Mouse (Mus musculus): Measurements from ENCODE around the gene Thrap3. TPM values are rescaled to one million over a fixed set of nuclear protein-coding genes. Genes with fewer than 3 reads are reported as not detected.
"Not testable (repeated sequence)": the region's sequence is repeated elsewhere in the genome, so short reads cannot be mapped to it uniquely, and the experiment has no call there.

The Thrap3 gene
- polyA plus RNA-seq, 1 experiment from 2014 or later: 345 TPM

DNA sequence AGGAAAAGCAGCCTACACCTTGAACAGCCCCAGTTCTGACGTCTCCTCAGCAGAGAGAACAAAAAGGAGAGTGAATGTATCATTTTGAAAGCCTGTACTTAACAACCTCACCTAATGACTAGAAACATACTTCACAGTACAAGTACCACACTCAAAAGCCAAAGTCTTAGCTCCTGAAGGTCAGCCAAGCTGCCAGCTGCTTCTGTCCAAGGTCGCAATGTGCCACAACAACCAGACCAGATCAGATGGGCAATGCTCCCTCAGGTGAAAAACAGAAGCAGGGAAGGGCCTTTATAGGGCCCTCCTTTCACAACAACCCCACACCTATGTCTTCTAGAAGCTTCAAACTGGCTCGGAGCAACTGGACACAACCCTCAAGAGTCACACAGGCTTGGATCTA is 36.5 kb downstream of the Thrap3 start:
- H3K36me3 ChIP-seq (ENCODE audit: inconsistent target): peaks cover 43% of the 10 kb centered on the region
- no peak overlapping the region for H3K27ac ChIP-seq
- no peaks in the 10 kb centered on the region; the same call in 1 of the 2 replicates for H3K79me2 ChIP-seq (ENCODE audit: inconsistent target)
- H3K4me3 ChIP-seq (ENCODE audit: inconsistent target): no peak overlapping the region
- 100% methylated on average over 2 of the region's 3 CpGs for WGBS (ENCODE audit: missing documents)

DNA sequence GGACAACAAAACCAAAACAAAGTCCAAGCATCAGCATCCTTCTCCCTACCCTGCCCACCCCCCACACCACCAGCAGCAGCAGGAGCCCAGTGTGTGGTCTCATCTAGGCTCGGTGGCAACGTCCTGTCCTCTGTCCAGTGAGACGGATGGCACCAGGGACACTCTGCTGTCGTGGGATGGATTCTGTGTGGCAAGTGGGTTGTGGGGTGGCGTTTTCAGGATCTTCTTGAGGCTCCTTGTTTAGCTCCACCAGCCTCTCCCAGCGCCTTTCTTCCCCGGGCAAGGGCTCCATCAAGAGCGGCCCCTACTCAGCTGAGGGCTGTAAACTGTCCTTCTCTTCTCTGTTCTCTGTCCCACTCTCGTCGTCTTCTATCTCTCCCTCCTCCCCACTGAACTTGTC is 37.5 kb downstream of the Thrap3 start:
- H3K27ac ChIP-seq; H3K79me2 ChIP-seq (ENCODE audit: inconsistent target); H3K4me3 ChIP-seq (ENCODE audit: inconsistent target): not testable (repeated sequence)
- no CpG with 5 or more reads among the region's 10 CpGs for WGBS (ENCODE audit: missing documents)
- H3K36me3 ChIP-seq (ENCODE audit: inconsistent target): peaks cover 34% of the 10 kb centered on the region

DNA sequence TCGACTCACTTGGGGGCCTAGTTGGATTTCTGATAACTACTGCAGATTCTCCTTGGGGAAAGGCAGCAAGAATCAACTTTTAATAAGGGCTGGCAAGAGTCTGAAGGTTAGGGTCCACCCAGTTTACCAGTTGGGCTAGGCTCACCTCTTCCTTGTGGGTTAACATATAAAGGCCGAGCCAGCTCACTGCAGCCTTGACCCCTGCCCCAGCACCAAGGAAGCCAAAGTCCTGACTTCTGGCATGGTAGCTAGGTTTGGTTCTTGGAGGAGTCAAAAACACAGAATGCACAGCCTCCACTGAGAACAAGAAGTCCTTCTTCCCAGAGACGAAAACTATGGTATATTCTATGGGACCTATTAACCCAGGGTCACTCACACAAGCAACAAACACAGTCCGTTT is 38.9 kb downstream of the Thrap3 start:
- WGBS (ENCODE audit: missing documents): 89% methylated on average over 4 of the region's 4 CpGs
- no peak overlapping the region for H3K4me3 ChIP-seq (ENCODE audit: inconsistent target)
- peaks cover 23% of the 10 kb centered on the region for H3K36me3 ChIP-seq (ENCODE audit: inconsistent target)
- no peak overlapping the region for H3K27ac ChIP-seq
- no peaks in the 10 kb centered on the region for H3K79me2 ChIP-seq (ENCODE audit: inconsistent target)

DNA sequence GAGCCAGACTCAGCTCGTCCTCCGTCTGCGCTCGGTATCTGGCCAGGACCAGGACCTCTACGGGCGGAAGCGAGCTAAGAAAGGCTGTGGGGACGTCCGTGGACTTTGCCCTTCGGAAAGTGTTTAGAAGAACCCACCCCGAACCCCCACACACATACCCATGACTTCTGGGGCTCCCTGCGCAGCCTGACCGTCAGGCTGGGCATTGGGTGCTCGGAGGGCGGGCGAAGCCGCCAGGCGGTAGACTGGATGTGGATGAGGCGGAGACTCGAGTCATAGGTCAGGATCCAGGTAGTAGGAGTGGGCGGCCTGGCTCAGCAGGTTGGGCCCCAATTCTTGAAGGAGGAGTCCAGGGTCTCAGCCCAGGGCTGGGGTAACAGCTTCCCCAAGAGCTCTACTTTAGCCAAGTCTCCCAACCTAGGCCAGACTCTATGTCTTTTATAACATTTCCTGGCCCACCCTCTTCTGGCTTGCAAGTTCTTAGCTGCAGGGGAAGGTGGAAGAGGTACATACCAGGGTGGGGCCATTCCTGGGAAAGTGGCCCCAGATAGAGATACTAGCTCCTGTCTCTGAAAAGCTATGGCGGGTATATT is 39.4 kb downstream of the Thrap3 start, which contains the start of gene Sh3d21:
TSS of gene Sh3d21 (minus strand) at position 425 of the 593 bp plus-strand sequence.
- Histone ChIP-seq H3K36me3 (ENCODE audit: inconsistent target) (peaks cover 18% of the 10 kb centered on the region), H3K4me3 (ENCODE audit: inconsistent target) (no peak within 1 kb of the TSS), H3K79me2 (ENCODE audit: inconsistent target) (no peaks in the 10 kb centered on the region), H3K27ac (no peak within 1 kb of the TSS)
- 14% methylated on average over 21 of the region's 22 CpGs for WGBS (ENCODE audit: missing documents)

DNA sequence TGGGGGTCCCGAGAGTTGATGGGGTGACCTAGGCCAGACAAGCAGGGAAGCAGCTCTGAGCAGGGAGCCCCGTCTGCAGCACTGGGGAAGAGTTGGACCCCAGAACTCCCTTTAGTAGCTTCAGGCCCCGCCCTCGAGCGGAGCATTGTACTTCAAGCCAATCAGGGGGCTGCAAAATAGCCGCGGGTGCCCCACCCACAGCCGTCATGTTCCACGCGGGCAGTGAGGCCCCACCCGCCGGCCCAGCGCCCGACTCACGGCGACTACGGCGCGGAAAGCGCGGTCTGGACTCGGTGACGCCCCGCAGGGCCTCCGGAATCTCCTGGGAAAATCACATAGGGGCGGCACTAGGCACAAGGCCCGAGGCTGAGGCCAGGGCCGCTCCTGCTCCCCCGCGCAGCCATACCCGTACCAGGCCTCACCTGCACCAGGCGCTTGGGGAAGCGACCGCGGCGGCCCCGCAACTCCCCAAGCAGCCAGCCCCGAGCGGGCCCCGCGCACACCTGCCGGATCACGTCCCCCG is 40.0 kb downstream of the Thrap3 start:
- WGBS (ENCODE audit: missing documents): 5% methylated on average over 28 of the region's 44 CpGs
- no peak overlapping the region for H3K27ac ChIP-seq
- no peak overlapping the region for H3K4me3 ChIP-seq (ENCODE audit: inconsistent target)
- H3K36me3 ChIP-seq (ENCODE audit: inconsistent target): peaks cover 17% of the 10 kb centered on the region
- H3K79me2 ChIP-seq (ENCODE audit: inconsistent target): no peaks in the 10 kb centered on the region

DNA sequence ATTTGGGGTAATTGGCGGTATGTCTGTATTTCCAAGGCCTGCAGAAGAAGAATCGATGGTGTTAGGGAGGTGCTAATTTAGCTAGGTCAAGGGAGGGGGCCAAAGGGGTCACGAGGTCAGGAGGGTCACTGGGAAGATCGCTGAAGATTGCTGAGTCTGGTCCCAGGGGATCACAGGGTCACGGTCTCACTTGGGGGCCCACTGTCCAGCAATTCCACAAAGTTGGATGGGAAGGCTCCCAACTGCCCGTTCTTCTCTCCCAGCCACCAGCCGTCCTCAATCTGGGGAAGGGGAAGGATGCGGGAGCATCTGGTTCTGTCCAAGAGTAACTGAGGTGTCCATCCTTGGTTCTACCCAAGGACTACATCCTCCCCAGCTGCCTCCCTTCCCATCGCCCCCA is 40.6 kb downstream of the Thrap3 start:
- Histone ChIP-seq H3K36me3 (ENCODE audit: inconsistent target) (peaks cover 15% of the 10 kb centered on the region), H3K79me2 (ENCODE audit: inconsistent target) (no peaks in the 10 kb centered on the region), H3K4me3 (ENCODE audit: inconsistent target) (no peak overlapping the region), H3K27ac (no peak overlapping the region)
- 87% methylated on average over 9 of the region's 9 CpGs for WGBS (ENCODE audit: missing documents)

DNA sequence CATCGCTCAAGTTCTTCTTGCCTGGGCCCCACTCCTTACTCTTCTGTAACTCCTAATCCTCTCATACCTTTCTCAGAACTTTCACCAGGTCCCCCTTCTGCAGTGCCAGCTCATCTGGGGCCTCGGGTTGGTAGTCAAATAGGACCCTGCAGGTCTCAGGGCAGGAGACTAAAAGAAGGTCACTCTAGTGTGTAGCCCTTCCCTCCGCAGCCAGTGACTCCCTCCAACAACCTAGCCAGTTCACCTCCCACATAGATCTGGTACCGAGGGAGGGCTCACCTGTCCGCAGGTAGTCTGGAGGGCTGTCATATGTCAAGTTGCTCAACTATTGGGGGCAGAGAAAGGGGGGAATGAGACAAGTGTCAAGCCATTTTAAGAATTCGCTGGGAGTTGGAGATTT is 41.1 kb downstream of the Thrap3 start:
- Histone ChIP-seq H3K79me2 (ENCODE audit: inconsistent target) (no peaks in the 10 kb centered on the region), H3K36me3 (ENCODE audit: inconsistent target) (peaks cover 10% of the 10 kb centered on the region), H3K27ac (no peak overlapping the region), H3K4me3 (ENCODE audit: inconsistent target) (no peak overlapping the region)
- 91% methylated on average over 5 of the region's 6 CpGs for WGBS (ENCODE audit: missing documents)

DNA sequence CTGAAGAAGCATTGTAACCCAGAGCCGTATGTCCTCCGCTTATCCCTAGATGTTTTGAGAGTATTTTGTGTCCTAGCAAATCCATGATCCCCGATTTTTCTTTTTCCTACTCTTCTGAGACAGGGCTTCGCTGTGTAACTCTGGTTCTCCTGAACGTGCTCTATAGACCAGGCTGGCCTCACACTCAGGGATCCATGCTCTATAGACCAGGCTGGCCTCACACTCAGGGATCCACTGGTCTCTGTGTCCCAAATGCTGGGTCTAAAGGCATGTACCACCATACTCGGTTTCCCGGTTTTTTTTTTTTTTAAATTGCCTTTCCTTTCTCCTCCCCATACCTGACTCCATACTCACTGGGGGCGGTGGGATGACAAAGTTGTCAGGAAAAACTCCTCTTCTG is 41.6 kb downstream of the Thrap3 start:
- Histone ChIP-seq H3K79me2 (ENCODE audit: inconsistent target) (no peaks in the 10 kb centered on the region), H3K27ac (no peak overlapping the region), H3K4me3 (ENCODE audit: inconsistent target) (no peak overlapping the region), H3K36me3 (ENCODE audit: inconsistent target) (peaks cover 5% of the 10 kb centered on the region)
- 93% methylated on average over 8 of the region's 8 CpGs for WGBS (ENCODE audit: missing documents)

DNA sequence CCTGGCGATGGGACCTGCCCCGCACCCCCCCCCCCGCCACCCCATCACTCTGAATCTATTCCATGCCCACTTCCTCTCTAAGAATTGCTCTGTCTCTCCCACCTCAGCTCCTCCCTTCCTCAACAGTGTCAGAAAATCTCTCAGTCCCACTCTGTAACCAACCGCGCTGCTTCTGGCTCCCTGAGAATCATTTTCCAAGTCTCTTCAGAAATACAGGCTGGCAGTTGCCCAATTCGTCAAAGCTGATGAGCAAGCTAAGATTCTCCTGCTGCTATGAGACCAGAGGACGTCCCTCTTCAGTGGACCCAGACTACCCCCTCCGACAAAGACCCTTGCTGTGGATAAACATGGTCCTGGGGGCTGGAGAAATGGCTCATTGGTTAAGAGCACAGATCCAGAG is 43.1 kb downstream of the Thrap3 start:
- WGBS (ENCODE audit: missing documents): 90% methylated on average over 8 of the region's 8 CpGs
- no peaks in the 10 kb centered on the region for H3K79me2 ChIP-seq (ENCODE audit: inconsistent target)
- H3K4me3 ChIP-seq (ENCODE audit: inconsistent target): no peak overlapping the region
- no peak overlapping the region for H3K27ac ChIP-seq
- no peaks in the 10 kb centered on the region for H3K36me3 ChIP-seq (ENCODE audit: inconsistent target)

DNA sequence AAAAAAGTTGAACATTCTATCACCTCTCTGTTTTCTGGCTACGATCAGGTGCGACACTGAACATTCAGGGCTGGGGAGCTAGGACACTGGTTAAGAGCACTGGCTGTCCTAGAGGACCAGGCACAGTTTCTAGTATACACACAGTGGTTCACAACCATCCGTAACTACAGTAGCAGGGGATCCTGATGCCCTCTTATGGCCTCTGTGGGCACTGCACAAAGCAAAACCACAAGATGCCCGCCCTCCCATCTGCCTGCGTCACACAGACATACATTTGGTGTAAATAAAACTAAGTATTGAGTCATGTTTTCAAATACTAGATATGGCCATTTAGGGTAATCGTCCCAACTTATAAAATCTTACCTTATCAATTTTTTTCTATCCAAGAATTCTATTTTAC is 45.0 kb downstream of the Thrap3 start:
- H3K27ac ChIP-seq: no peak overlapping the region
- H3K36me3 ChIP-seq (ENCODE audit: inconsistent target): no peaks in the 10 kb centered on the region
- 93% methylated on average over 6 of the region's 6 CpGs for WGBS (ENCODE audit: missing documents)
- H3K79me2 ChIP-seq (ENCODE audit: inconsistent target): no peaks in the 10 kb centered on the region
- no peak overlapping the region for H3K4me3 ChIP-seq (ENCODE audit: inconsistent target)

DNA sequence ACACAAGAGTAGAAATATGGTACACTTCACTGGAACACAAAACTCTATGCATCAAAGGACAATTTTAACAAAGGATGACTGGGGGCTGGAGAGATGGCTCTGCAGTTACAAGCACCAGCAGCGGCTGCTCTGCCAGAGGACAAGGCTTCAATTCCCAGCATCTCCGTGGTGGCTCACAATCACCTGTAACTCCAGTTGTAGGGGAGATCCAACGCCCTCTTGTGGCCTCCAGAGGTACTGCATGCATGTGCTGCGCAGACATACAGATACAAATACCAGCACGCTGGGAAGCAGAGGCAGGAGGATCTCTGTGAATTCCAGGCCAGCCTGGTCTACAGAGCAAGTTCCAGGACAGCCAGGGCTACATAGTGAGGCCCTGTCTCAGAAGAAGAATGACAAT is 45.9 kb downstream of the Thrap3 start:
- WGBS (ENCODE audit: missing documents): 71% methylated on average over 5 of the region's 5 CpGs
- Histone ChIP-seq H3K27ac (no peak overlapping the region), H3K79me2 (ENCODE audit: inconsistent target) (no peaks in the 10 kb centered on the region), H3K36me3 (ENCODE audit: inconsistent target) (no peaks in the 10 kb centered on the region), H3K4me3 (ENCODE audit: inconsistent target) (no peak overlapping the region)

DNA sequence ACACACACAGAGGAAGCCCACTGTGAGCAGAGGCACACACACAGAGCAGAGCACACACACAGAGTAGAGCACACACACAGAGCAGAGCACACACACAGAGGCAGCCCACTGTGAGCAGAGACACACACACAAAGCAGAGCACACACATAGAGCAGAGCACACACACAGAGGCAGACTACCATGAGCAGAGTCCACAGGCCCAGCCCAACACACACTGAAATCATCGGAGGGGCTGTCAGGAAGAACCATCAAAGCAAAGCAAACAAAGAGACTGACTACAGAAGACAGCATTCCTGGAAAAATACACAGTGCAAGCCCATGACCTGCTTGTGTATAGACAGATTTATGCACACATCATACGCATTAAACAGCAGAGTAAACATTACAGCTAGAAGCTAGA is 46.7 kb downstream of the Thrap3 start:
- Histone ChIP-seq H3K27ac (no peak overlapping the region), H3K4me3 (ENCODE audit: inconsistent target) (no peak overlapping the region), H3K36me3 (ENCODE audit: inconsistent target) (no peaks in the 10 kb centered on the region), H3K79me2 (ENCODE audit: inconsistent target) (no peaks in the 10 kb centered on the region)
- 68% methylated on average over 2 of the region's 2 CpGs for WGBS (ENCODE audit: missing documents)

DNA sequence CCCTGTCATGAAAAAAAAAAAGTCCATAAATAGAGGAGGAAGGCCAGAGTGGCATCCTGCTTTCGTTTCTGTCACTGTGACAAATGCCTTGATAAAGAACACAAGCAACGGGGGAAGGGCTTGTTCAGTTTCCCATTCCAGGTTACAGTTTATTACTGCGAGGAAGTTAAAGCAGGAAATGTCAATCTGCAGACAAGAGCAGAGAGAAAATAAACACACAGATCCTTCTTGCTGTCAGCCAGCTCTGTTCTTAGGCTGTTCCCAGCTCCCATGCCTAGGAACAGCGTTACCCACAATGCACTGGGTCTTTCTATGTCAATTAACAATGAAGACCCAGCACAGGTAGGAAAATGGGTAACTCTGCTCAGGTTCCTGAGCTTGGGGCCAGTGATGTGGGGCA is 47.4 kb downstream of the Thrap3 start:
- Histone ChIP-seq H3K79me2 (ENCODE audit: inconsistent target) (no peaks in the 10 kb centered on the region), H3K36me3 (ENCODE audit: inconsistent target) (no peaks in the 10 kb centered on the region), H3K27ac (no peak overlapping the region), H3K4me3 (ENCODE audit: inconsistent target) (no peak overlapping the region)
- 16% methylated on average over 4 of the region's 4 CpGs for WGBS (ENCODE audit: missing documents)

DNA sequence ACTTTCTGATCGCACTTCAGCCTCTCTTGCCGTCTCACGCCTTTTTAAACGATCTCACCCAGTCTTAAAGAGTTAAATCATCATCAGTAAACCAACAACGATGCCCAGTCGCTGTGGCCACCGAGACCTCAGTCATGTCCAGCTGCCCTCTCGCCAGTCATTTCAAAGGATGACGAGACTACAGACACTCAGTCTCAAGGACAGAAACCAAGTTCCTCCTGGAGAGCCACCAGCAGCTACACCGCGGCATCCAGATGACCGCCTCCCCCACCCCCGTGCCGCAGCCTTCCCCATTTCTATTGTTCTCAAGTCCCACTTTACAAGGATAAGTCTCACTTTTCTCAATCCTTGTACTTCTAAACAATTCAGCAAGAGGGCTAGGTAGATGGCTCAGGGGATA is 49.7 kb downstream of the Thrap3 start:
- no peaks in the 10 kb centered on the region for H3K79me2 ChIP-seq (ENCODE audit: inconsistent target)
- H3K4me3 ChIP-seq (ENCODE audit: inconsistent target): no peak overlapping the region
- H3K27ac ChIP-seq: no peak overlapping the region
- H3K36me3 ChIP-seq (ENCODE audit: inconsistent target): no peaks in the 10 kb centered on the region
- 87% methylated on average over 14 of the region's 14 CpGs for WGBS (ENCODE audit: missing documents)

DNA sequence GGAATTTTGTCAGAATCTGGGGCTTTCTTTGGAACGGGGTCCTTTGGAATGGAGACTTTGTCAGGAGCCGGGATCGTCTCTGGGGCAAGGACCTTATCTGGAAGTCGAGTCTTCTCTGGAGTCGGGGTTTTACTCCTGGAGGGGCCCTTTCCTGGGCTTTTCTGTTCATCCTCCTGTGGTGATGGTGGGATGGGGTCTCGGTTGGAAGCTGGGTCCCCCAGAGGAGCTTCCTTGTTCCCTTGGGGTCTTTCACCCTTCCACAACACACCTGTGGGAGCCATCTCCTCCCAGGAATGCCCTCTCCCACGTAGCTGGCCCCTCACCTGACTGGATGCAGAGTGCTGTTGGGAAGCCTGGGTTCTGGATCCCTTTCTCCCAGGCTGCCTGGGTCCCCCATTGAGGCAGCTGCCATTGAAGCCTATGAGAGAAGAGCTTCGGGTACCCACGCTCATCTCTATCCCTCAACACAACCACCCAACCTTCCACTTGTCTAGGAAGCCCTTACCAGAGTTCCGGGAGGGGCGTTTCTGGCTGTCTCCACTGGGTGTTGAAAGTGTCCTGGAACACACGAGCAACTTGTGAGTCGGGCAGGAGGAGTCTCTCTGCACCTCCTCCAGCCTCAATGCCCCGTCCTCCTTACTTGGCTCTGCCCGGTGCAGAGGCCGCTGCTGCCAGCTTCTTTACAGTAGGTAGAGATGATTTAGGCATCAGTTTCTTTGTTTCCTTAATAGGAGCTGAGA is 50.7 kb downstream of the Thrap3 start:
- no peak overlapping the region for H3K27ac ChIP-seq
- no peaks in the 10 kb centered on the region for H3K79me2 ChIP-seq (ENCODE audit: inconsistent target)
- H3K4me3 ChIP-seq (ENCODE audit: inconsistent target): no peak overlapping the region
- WGBS (ENCODE audit: missing documents): 96% methylated on average over 16 of the region's 16 CpGs
- no peaks in the 10 kb centered on the region for H3K36me3 ChIP-seq (ENCODE audit: inconsistent target)
